Mouse (Mus musculus) kidney, postnatal 36 days (tissue): Measurements from ENCODE around the gene Gm9821.
A peak's percentile ranks its signal among the peaks of the same experiment; 100 is the strongest.

Experiments used
- DNase-seq, 2 experiments: peaks; one replicate each; pipeline ENCODE4 v3.0.0; 2021 to 2022; ENCODE audit warnings: mixed read lengths in 2 of 2

The Gm9821 gene

GRCm38 (mm10) chr2:91927826-91928533 is 17.5 kb upstream of the Gm9821 start:
- DNase-seq = peak; percentile 76 to 93

DNA sequence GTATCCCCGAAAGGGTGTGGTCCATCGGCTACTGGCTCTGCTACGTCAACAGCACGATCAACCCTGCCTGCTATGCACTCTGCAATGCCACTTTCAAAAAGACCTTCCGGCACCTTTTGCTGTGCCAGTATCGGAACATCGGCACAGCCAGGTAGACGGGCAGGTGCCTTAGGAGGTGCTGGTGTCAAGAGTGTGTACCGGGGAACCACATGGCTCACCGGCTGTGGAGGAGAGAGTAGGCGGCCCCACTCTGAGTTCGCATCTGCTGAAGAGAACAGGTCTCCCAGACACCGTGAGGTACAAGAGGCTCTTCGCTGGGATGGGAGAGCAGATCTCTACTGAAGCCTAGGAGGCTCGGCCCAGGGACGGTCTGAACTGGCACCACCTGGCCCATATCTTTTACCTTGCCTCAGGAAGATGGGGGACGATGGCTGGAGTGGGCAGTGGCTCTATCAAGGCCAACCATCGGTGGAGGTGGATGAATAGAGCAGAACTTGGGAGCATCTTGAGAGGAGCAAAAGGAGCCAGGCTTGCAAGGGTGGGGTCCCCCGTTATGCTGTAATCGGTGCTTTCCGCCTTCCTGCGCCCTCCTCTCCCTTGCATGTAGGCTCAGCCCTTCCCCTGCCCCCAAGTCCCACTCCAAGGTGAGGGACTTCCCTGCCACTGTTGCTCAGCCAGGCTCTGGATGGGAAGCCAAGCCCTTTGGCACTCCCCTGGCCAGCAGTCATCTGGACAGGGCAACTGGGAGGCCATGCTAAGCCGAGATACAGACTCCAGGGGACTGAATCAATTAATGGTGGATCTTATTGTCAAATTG is 16.8 kb upstream of the Gm9821 start:
- no peak for DNase-seq

- no peak for DNase-seq
These were observed 16.0 kb upstream of the Gm9821 start for GRCm38 (mm10) chr2:91929455-91929854.

DNA sequence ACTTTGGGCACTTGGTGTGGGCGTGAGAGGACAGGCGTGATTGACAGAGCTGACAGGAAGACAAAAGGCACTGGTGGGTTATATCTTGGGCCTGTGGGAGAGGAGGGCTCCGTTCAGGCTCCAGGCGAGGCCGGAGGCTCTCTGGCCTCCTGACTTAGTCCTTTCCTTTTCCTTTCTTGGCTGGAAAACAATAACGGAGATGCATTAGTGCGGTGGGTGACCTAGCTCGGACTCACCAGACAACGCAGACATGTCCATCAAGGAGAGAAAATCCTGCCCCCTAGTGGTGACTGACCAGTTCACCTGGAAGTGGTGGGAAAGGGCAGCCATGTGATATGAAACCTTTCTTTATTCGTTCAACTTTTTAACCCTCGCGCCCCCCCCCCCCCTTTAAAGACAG is 15.6 kb upstream of the Gm9821 start:
- peak; percentile 68 to 77 for DNase-seq

- peak; percentile 70 for DNase-seq
These were observed 14.7 kb upstream of the Gm9821 start for GRCm38 (mm10) chr2:91930761-91931291.

DNA sequence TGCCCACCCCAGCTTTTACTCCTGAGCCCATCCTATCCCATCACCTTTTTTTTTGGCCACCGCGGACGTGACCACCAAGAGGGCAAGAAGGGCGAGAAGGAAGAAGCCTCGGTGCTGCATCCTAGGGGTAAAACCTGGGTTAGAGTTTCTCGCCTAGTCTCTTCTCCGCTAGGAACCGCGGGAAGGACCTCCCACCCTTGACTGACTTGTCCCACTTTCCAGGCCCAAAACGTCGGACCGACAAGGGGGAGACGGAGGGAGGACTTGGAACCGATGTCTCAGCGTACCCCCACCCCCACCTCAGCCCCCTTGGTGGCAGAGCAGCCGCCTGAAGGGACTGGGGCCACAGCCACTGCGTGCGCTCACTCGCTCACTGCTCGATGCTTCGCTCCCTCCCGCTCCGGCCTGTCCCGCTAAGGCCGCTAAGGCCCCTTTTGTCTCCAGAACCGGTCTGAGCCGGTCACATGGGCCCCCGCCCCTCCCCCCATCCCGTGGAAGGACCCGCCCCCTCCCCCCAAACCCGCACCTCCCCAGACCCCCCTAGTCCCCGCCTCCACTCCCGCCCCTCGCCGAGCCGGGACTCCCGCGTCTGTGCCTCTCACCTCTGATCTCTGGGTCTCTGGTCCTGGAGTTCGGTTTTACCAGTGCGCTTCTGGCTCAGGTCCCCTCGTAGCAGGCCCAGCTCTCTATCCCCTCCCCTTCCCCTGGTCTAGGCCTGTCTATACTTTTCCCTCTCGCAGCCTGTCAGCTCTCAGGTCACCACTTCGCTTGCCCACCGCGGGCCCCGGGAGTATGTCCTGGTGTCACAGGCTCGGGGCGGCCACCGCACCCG is 14.0 kb upstream of the Gm9821 start:
- DNase-seq = peak in 1 of 2 experiments; percentile 62

- peak in 1 of 2 experiments; percentile 36 for DNase-seq
These were observed 13.3 kb upstream of the Gm9821 start, which contains the start of gene Mdk for GRCm38 (mm10) chr2:91932160-91932711. Mdk (minus strand) TSS chr2:91932297.

GRCm38 (mm10) chr2:91932737-91933350 is 12.7 kb upstream of the Gm9821 start:
- DNase-seq = no peak

- DNase-seq = no peak
These were observed 12.0 kb upstream of the Gm9821 start for GRCm38 (mm10) chr2:91933471-91933870.

DNA sequence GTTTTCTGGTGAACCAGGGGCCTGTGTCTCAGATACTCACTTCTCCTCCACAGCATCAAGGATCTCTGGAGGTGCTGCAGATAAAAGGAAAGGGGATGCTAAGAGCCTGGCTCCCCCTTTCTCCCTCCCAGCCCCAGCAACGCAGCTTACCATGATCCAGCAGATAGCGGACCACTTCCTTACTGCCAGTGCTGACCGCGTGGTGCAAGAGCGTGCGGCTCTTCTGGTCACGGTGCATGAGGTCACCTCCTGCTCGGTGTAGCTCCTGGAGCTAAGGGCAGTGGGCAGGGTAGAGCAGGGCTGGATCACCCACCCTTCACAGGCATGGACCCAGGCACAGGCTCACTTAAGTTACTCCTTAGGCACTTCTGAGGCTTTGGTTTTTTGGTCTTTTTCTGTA is 11.5 kb upstream of the Gm9821 start:
- DNase-seq = no peak

- peak in 1 of 2 experiments; percentile 39 for DNase-seq
These were observed 10.5 kb upstream of the Gm9821 start for GRCm38 (mm10) chr2:91934826-91935525.

- no peak for DNase-seq
These were observed 9.3 kb upstream of the Gm9821 start for GRCm38 (mm10) chr2:91936154-91936553.

- peak; percentile 74 to 81 for DNase-seq
These were observed 6.1 kb upstream of the Gm9821 start for GRCm38 (mm10) chr2:91939303-91939935.

DNA sequence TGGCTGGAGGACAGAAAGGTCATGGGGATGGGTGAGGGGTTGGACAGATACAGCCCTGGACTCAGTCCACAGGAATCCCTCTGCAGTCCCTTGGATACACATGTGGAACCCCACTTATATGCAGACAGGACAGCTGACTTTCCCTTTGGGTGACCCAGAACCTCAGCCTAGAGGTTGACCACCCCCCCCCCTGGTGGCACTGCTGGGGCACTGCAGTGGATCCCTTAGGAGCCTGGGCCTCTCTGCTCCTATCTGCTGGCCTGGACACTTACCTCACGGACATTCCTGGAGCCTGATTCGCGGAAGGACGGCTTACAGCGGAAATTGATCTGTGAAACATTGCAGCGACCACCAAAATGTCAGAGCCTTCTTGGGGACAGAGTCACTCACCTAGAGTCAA is 3.1 kb upstream of the Gm9821 start:
- DNase-seq = peak in 1 of 2 experiments; percentile 52

- peak; percentile 66 to 88 for DNase-seq
These were observed 1.1 kb upstream of the Gm9821 start for GRCm38 (mm10) chr2:91944170-91944950.

- peak in 1 of 2 experiments; percentile 66 for DNase-seq
These were observed 1.3 kb downstream of the Gm9821 start for GRCm38 (mm10) chr2:91946836-91947235.

DNA sequence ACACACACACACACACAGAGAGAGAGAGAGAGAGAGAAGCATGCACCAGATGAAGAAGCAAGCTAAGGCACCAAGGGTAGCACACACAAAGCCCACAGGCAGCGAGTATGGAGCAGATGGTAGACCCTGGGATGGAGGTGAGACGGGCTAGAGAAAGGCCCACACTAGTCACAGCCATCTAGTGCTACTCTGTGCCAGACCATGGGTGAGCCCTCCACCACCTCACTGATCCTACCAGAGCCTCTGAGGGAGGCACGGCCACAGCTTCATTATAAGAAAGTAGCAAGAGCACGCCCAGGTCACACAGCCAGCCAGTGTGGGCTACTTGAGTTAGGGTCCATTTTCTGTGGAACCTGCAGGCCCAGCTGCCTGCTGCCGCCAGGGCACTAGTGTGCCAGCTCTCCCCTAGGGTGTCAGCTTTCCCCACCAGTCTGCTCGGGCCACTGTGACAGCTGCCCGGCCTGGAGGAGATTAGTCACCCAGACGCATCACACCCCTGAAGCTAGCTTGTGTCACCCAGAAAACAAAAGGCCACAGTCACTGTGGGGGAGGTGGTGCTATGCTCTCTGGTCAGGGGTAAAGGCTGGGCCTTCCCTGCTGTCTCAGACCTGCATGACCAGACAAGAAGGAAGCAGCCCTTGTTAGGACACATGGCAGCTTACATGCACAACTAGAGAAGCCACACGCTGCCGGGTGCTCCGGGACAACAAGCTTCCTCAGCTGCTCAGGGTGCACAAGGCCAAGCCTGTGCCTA is 2.1 kb downstream of the Gm9821 start:
- DNase-seq = peak in 1 of 2 experiments; percentile 26

GRCm38 (mm10) chr2:91948151-91948509 is 2.6 kb downstream of the Gm9821 start:
- DNase-seq = peak; percentile 60 to 63

DNA sequence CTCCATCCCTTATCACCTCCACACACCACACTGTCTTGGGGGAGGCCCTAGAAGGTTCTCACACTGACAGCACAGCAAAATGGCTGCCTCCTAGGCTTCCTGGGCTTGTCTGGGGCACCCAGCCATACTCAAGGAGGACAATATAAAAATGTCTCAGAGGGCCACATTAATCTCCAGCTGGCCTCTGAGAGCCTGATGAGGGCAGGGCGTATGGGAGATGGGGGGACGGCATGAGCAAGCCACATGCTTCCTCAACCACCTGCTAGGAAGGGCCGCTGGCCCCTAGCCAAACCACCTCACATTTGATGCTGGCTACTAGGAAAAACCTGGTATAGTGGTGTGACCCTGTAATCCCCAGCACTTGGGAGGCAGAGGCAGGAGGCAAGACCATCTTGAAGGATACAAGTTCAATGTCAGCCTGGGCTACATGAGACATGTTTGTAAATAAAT is 3.3 kb downstream of the Gm9821 start:
- peak in 1 of 2 experiments; percentile 42 for DNase-seq
